Mouse (Mus musculus): ENCODE data around the gene Cuzd1. TPM values are rescaled to one million over a fixed set of nuclear protein-coding genes. Genes with fewer than 3 reads are reported as not detected.

Gene Cuzd1
- polyA plus RNA-seq (2015; fragmentation: Nextera tagmentation; extraction: Ambion mirVana), result not detected in 2 replicates

GRCm38 (mm10) chr7:131322192-131322591, at the start of gene Cuzd1:
Gene Cuzd1 (minus strand): TSS chr7:131322292.
- Histone ChIP-seq H3K4me3 (no peak within 1 kb of the TSS), H3K27ac (replicated peaks) (no peak within 1 kb of the TSS), H3K27me3 (no peaks in the 10 kb centered on the region), H3K9me3 (no peaks in the 10 kb centered on the region), H3K9ac (no peak within 1 kb of the TSS), H3K4me1 (replicated peaks) (no peaks in the 10 kb centered on the region), H3K4me2 (no peak within 1 kb of the TSS), H3K36me3 (no peaks in the 10 kb centered on the region)
- 82% methylated on average over 2 of the region's 2 CpGs for WGBS
- no peak for ATAC-seq (ENCODE audit: low read depth)

- Histone ChIP-seq H3K27ac (replicated peaks) (peak overlapping the region; percentile 94), H3K9me3 (no peaks in the 10 kb centered on the region), H3K36me3 (no peaks in the 10 kb centered on the region; the same call in 1 of the 2 replicates), H3K9ac (peak overlapping the region; percentile 93), H3K27me3 (no peaks in the 10 kb centered on the region), H3K4me3 (peak overlapping the region; percentile 75), H3K4me2 (peak overlapping the region; percentile 71), H3K4me1 (replicated peaks) (peaks cover 13% of the 10 kb centered on the region)
- ATAC-seq (ENCODE audit: low read depth), result no peak
- 10% methylated on average over 9 of the region's 9 CpGs for WGBS
Observed at GRCm38 (mm10) chr7:131371470-131371860, 49.4 kb upstream of the Cuzd1 start.

GRCm38 (mm10) chr7:131370648-131371469, 48.8 kb upstream of the Cuzd1 start, which contains the start of gene Pstk:
Gene Pstk (plus strand): TSS chr7:131371141.
- H3K27ac ChIP-seq (replicated peaks), result peak within 1 kb of the TSS; percentile 94
- 5% methylated on average over 47 of the region's 47 CpGs for WGBS
- peak within 1 kb of the TSS; percentile 93 for H3K9ac ChIP-seq
- no peaks in the 10 kb centered on the region; the same call in 1 of the 2 replicates for H3K36me3 ChIP-seq
- H3K4me2 ChIP-seq, result peak within 1 kb of the TSS; percentile 71
- peak within 1 kb of the TSS; percentile 75 for H3K4me3 ChIP-seq
- H3K27me3 ChIP-seq, result no peaks in the 10 kb centered on the region
- H3K9me3 ChIP-seq, result no peaks in the 10 kb centered on the region
- peaks cover 13% of the 10 kb centered on the region for H3K4me1 ChIP-seq (replicated peaks)
- peak; percentile 94 for ATAC-seq (ENCODE audit: low read depth)

GRCm38 (mm10) chr7:131364131-131364530, 42.0 kb upstream of the Cuzd1 start:
- no peaks in the 10 kb centered on the region for H3K9me3 ChIP-seq
- peaks cover 18% of the 10 kb centered on the region for H3K4me1 ChIP-seq (replicated peaks)
- H3K9ac ChIP-seq, result no peak overlapping the region
- no peak overlapping the region for H3K4me2 ChIP-seq
- no peak overlapping the region for H3K27ac ChIP-seq (replicated peaks)
- peaks cover 2% of the 10 kb centered on the region; the same call in 1 of the 2 replicates for H3K36me3 ChIP-seq
- whole genome bisulfite sequencing, result 95% methylated on average over 8 of the region's 8 CpGs
- H3K4me3 ChIP-seq, result no peak overlapping the region
- no peak for ATAC-seq (ENCODE audit: low read depth)
- peaks cover 6% of the 10 kb centered on the region; the same call in 1 of the 2 replicates for H3K27me3 ChIP-seq

- Histone ChIP-seq H3K9me3 (no peaks in the 10 kb centered on the region), H3K4me1 (replicated peaks) (peaks cover 18% of the 10 kb centered on the region), H3K36me3 (peaks cover 16% of the 10 kb centered on the region), H3K27ac (replicated peaks) (peak within 1 kb of the TSS; percentile 92), H3K27me3 (peaks cover 6% of the 10 kb centered on the region; the same call in 1 of the 2 replicates), H3K9ac (peak within 1 kb of the TSS; percentile 92), H3K4me2 (peak within 1 kb of the TSS; percentile 84), H3K4me3 (peak within 1 kb of the TSS; percentile 85)
- WGBS, result under 1% methylated on average over 55 of the region's 55 CpGs
- peak; percentile 98 for ATAC-seq (ENCODE audit: low read depth)
Observed at GRCm38 (mm10) chr7:131362615-131363300, 40.7 kb upstream of the Cuzd1 start, which contains the start of gene 2310057M21Rik. Gene 2310057M21Rik (minus strand): TSS chr7:131362759.

GRCm38 (mm10) chr7:131362269-131362614, 40.1 kb upstream of the Cuzd1 start:
- Histone ChIP-seq H3K4me3 (peak overlapping the region; percentile 85), H3K4me2 (peak overlapping the region; percentile 84), H3K36me3 (peaks cover 20% of the 10 kb centered on the region), H3K9ac (peak overlapping the region; percentile 92), H3K27me3 (peaks cover 6% of the 10 kb centered on the region; the same call in 1 of the 2 replicates), H3K9me3 (no peaks in the 10 kb centered on the region), H3K4me1 (replicated peaks) (peaks cover 18% of the 10 kb centered on the region), H3K27ac (replicated peaks) (peak overlapping the region; percentile 92)
- under 1% methylated on average over 35 of the region's 35 CpGs for WGBS
- peak; percentile 89 for ATAC-seq (ENCODE audit: low read depth)

DNA sequence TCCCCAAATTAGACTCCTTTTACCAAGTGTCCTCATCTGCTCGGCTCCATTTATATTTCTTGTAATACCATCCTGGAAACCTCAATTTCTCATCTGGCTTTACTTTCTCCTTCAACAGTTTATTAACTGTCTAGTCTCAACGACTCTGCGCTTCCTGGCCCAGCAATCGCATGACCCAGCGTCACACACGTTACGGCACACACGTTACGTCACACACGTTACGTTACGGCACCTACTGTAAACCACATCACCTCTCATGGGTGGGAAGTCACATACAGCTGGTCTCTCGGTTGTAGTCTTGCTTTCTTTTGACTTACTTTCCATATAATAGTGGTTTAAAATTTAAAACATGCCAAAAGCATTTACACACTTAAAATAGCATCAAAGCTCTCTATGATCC, 34.0 kb upstream of the Cuzd1 start:
- H3K4me2 ChIP-seq, result no peak overlapping the region
- 96% methylated on average over 13 of the region's 13 CpGs for WGBS
- no peak overlapping the region for H3K9ac ChIP-seq
- peaks cover 3% of the 10 kb centered on the region for H3K4me1 ChIP-seq (replicated peaks)
- peaks cover 65% of the 10 kb centered on the region for H3K36me3 ChIP-seq
- no peak for ATAC-seq (ENCODE audit: low read depth)
- H3K27me3 ChIP-seq, result no peaks in the 10 kb centered on the region
- H3K27ac ChIP-seq (replicated peaks), result no peak overlapping the region
- H3K9me3 ChIP-seq, result no peaks in the 10 kb centered on the region
- no peak overlapping the region for H3K4me3 ChIP-seq

DNA sequence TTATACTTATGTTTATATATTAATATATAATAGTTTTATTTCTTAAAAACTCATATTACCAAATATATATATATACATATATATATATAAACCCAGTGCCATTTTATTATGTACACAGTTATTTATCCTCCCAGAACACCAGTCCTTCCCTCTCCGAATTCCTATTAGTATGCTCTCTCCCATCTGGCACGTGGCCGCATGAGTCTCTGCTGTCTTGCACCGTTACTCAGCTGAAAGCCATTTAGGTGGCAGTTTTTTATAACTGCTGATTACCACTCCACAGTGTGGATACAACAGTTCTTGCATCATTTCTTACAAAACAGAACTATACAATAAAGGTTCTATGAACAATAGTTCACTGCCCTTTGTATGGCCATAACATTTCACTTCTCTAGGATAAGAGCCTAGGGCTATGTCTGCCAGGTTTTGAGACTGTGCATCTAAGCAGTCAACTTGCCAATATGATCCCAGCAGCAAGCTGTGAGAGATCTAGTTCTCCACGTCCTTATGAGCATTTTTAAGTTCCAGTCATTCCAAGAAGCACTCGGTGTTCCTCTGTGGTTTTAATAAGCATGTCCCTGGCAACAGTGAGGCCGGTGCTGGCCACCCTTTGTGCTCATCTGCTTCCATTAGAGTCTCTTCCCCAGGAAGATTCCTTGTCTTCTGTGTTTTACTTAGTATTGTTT, 23.9 kb upstream of the Cuzd1 start:
- H3K36me3 ChIP-seq, result peaks cover 57% of the 10 kb centered on the region
- no peak for ATAC-seq (ENCODE audit: low read depth)
- no peaks in the 10 kb centered on the region for H3K9me3 ChIP-seq
- peaks cover 7% of the 10 kb centered on the region; the same call in 1 of the 2 replicates for H3K4me1 ChIP-seq (replicated peaks)
- WGBS, result 53% methylated on average over 7 of the region's 7 CpGs
- H3K27me3 ChIP-seq, result no peaks in the 10 kb centered on the region
- H3K4me3 ChIP-seq, result no peak overlapping the region
- H3K27ac ChIP-seq (replicated peaks), result no peak overlapping the region
- H3K9ac ChIP-seq, result no peak overlapping the region
- H3K4me2 ChIP-seq, result no peak overlapping the region

DNA sequence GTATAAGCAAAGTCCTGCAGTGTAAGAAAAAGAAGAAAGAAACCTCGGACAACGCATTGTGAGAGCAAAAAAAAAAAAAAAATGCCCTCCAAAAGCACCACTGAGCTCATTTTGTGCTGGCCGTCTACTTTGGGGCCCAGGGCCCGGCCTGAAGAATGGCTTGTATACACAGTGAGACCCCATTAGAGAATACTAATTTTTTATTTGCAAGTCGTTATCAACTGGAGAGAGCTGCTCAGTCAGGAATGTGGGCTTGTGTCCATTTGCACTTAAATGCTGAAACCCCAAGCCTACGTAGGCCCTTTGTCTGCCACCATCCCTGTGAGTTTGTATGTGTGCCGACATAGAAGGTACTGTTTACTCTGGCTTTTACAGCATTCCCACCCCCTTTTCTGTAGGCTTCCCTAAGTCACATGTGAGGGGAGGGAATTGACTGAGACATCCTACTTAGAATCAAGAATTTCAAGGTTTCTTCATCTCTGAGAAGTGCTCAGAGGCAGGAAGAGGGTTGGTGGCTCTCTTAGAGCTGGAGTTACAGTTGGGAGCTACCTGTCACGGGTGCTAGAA, 15.5 kb upstream of the Cuzd1 start:
- Histone ChIP-seq H3K4me3 (no peak overlapping the region), H3K36me3 (peaks cover 28% of the 10 kb centered on the region), H3K27me3 (no peaks in the 10 kb centered on the region), H3K4me2 (no peak overlapping the region), H3K9ac (no peak overlapping the region), H3K4me1 (replicated peaks) (0 out of 2 replicates have a peak, but pooled peaks cover 4% of the 10 kb centered on the region), H3K27ac (replicated peaks) (no peak overlapping the region), H3K9me3 (no peaks in the 10 kb centered on the region)
- ATAC-seq (ENCODE audit: low read depth), result no peak
- 43% methylated on average over 8 of the region's 8 CpGs for WGBS

GRCm38 (mm10) chr7:131333564-131333963, 11.5 kb upstream of the Cuzd1 start, which contains the start of gene Fam24a:
Gene Fam24a (plus strand): TSS chr7:131333864.
- Histone ChIP-seq H3K27ac (replicated peaks) (no peak within 1 kb of the TSS), H3K9me3 (no peaks in the 10 kb centered on the region), H3K27me3 (no peaks in the 10 kb centered on the region), H3K9ac (no peak within 1 kb of the TSS), H3K4me1 (replicated peaks) (0 out of 2 replicates have a peak, but pooled peaks cover 4% of the 10 kb centered on the region), H3K4me2 (no peak within 1 kb of the TSS), H3K36me3 (peaks cover 4% of the 10 kb centered on the region; the same call in 1 of the 2 replicates), H3K4me3 (no peak within 1 kb of the TSS)
- ATAC-seq (ENCODE audit: low read depth), result no peak
- 58% methylated on average over 1 of the region's 1 CpGs for WGBS

DNA sequence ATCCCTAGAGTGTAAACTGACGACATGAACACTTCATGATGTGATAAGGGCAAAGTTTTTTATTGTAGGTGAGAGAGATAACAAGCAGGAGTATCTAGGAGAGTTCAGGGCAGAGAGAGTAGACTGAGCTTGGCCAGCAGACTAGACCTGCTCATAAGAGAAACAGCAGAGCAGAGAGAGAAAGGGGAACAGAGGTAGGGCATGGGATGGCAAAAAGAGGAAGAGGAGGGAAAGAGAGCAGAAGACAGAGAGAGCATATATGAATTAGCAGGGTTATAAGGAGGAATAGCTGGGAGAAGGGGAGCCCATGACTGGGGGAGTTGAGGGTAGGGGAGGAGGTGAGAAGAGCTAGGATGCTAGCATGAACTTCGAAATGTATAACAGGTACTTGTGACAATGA, 9.6 kb upstream of the Cuzd1 start:
- no peak overlapping the region for H3K4me2 ChIP-seq
- H3K9ac ChIP-seq, result no peak overlapping the region
- H3K4me1 ChIP-seq (replicated peaks), result no peaks in the 10 kb centered on the region
- H3K9me3 ChIP-seq, result no peaks in the 10 kb centered on the region
- no peak overlapping the region for H3K27ac ChIP-seq (replicated peaks)
- ATAC-seq (ENCODE audit: low read depth), result no peak
- H3K27me3 ChIP-seq, result no peaks in the 10 kb centered on the region
- WGBS, result 80% methylated on average over 2 of the region's 2 CpGs
- no peaks in the 10 kb centered on the region for H3K36me3 ChIP-seq
- no peak overlapping the region for H3K4me3 ChIP-seq

Data from neural tube, embryonic 13.5 days (tissue).